Mouse (Mus musculus) layer of hippocampus, adult 2 months (tissue): ENCODE data around the gene Dnah9. TPM values are rescaled to one million over a fixed set of nuclear protein-coding genes. Genes with fewer than 3 reads are reported as not detected.

Source experiments
- DNase-seq, 2 experiments: peaks; one replicate each; pipeline ENCODE4 v3.0.0; 2022; ENCODE audit warnings: low spot score in 2 of 2
- H3K27ac ChIP-seq: fragments of 200-600 bp; 2 replicates; pipeline ENCODE4 v1.8.1; 2022
- H3K4me3 ChIP-seq: fragments of 200-600 bp; 2 replicates; pipeline ENCODE4 v1.8.1; 2022; ENCODE audit warnings: mild to moderate bottlenecking
- CTCF ChIP-seq: fragments of 200-600 bp; conservative IDR thresholded peaks from 2 replicates; pipeline ENCODE4 v1.8.1; 2022; ENCODE audit warnings: antibody characterized with exemption, mild to moderate bottlenecking, moderate library complexity
- total RNA-seq, 2 experiments: library from RNA; stranded (reverse); gene quantifications; 2 replicates each; pipeline ENCODE4 v1.2.3; 2021

The Dnah9 gene
- total RNA-seq, 2 experiments from 2014 or later, result 18.7 to 19.9 TPM

- peak; percentile 79 to 86 for DNase-seq
- Histone ChIP-seq H3K4me3 (peak within 1 kb of the TSS; percentile 71), H3K27ac (peak within 1 kb of the TSS; percentile 96)
- no peak for TF ChIP-seq CTCF
Measured at GRCm38 (mm10) chr11:65806909-65807504, 361.3 kb downstream of the Dnah9 start, which contains the start of gene Zkscan6. TSS of gene Zkscan6 (plus strand) at chr11:65807175.

GRCm38 (mm10) chr11:65806321-65806904 lies 361.9 kb downstream of the Dnah9 start:
- DNase-seq, result no peak
- peak overlapping the region; percentile 96 for H3K27ac ChIP-seq
- H3K4me3 ChIP-seq, result peak overlapping the region; percentile 71
- no peak for TF ChIP-seq CTCF

GRCm38 (mm10) chr11:65801899-65802298 lies 366.5 kb downstream of the Dnah9 start:
- TF ChIP-seq CTCF, result no peak
- no peak overlapping the region for H3K4me3 ChIP-seq
- peak; percentile 79 to 81 for DNase-seq
- H3K27ac ChIP-seq, result peak overlapping the region; percentile 83

- H3K4me3 ChIP-seq, result no peak overlapping the region
- H3K27ac ChIP-seq, result no peak overlapping the region
- DNase-seq, result no peak
- no peak for TF ChIP-seq CTCF
Measured at GRCm38 (mm10) chr11:65795896-65796295, 372.5 kb downstream of the Dnah9 start.

- H3K4me3 ChIP-seq, result no peak overlapping the region
- no peak overlapping the region for H3K27ac ChIP-seq
- no peak for TF ChIP-seq CTCF
- DNase-seq, result no peak
Measured at GRCm38 (mm10) chr11:65794428-65795219, 373.7 kb downstream of the Dnah9 start.

GRCm38 (mm10) chr11:65788154-65788553 lies 380.2 kb downstream of the Dnah9 start, which contains the start of gene Map2k4:
TSS of gene Map2k4 (minus strand) at chr11:65788297.
- peak; percentile 92 to 96 for DNase-seq
- no peak for TF ChIP-seq CTCF
- peak within 1 kb of the TSS; percentile 99 for H3K27ac ChIP-seq
- H3K4me3 ChIP-seq, result peak within 1 kb of the TSS; percentile 84

GRCm38 (mm10) chr11:65787421-65788151 lies 380.8 kb downstream of the Dnah9 start:
- TF ChIP-seq CTCF, result 0 out of 2 replicates have a peak, but pooled peaks have one; percentile 8
- peak overlapping the region; percentile 84 for H3K4me3 ChIP-seq
- no peak for DNase-seq
- H3K27ac ChIP-seq, result peak overlapping the region; percentile 99

GRCm38 (mm10) chr11:65786160-65786559 lies 382.2 kb downstream of the Dnah9 start:
- H3K4me3 ChIP-seq, result peak overlapping the region; percentile 84; the same call in 1 of the 2 replicates
- H3K27ac ChIP-seq, result no peak overlapping the region
- DNase-seq, result no peak
- no peak for TF ChIP-seq CTCF

- DNase-seq, result no peak
- no peak for TF ChIP-seq CTCF
- Histone ChIP-seq H3K4me3 (no peak overlapping the region), H3K27ac (no peak overlapping the region)
Measured at GRCm38 (mm10) chr11:65781596-65781995, 386.8 kb downstream of the Dnah9 start.
